Mouse (Mus musculus): ENCODE data around the gene Rbpj.
A peak's percentile ranks its signal among the peaks of the same experiment; 100 is the strongest.

The Rbpj gene

DNA sequence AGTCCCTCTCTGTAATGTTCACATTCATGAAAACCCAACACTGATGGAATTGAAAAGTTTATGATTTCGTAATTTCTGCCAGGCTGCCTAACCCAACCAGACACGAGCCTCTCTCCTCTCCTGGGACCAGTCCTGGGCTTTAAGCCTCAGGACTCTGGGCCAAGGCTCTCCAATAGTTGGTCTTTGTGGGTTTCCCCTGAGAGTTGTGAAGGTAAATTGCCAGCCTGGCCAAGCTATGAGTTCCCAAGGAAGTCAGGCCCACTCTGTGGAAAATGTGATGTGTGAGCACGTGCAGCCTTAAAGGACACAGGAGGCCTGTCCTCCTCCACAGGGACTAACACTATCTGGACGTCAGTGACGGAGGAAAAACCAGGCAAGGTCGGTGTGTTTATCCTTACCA is 85.4 kb downstream of the Rbpj start:
- DNase-seq (ENCODE audit: low read depth, low spot score), result no peak

- no peak for DNase-seq (ENCODE audit: low read depth, low spot score)
These were observed 86.0 kb downstream of the Rbpj start for GRCm38 (mm10) chr5:53551910-53552309.

GRCm38 (mm10) chr5:53553281-53553680 is 87.3 kb downstream of the Rbpj start:
- DNase-seq (ENCODE audit: low read depth, low spot score), result no peak

DNA sequence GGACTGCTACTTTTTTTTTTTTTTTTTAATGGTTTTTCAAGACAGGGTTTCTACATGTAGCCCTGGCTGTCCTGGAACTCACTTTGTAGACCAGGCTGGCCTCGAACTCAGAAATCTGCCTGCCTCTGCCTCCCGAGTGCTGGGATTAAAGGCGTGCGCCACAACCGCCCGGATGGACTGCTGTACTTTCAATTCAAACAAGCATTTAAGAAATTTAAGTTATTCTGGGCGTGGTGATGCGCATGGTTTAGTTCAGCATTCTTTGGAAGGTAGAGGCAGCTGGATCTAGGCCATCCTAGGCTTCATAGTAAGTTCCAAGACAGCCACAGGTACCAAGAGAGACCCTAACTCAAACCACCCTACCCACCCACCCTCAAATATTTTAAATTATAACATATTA is 88.2 kb downstream of the Rbpj start:
- DNase-seq (ENCODE audit: low read depth, low spot score), result no peak

GRCm38 (mm10) chr5:53554926-53555325 is 89.0 kb downstream of the Rbpj start:
- DNase-seq (ENCODE audit: low read depth, low spot score), result no peak

DNA sequence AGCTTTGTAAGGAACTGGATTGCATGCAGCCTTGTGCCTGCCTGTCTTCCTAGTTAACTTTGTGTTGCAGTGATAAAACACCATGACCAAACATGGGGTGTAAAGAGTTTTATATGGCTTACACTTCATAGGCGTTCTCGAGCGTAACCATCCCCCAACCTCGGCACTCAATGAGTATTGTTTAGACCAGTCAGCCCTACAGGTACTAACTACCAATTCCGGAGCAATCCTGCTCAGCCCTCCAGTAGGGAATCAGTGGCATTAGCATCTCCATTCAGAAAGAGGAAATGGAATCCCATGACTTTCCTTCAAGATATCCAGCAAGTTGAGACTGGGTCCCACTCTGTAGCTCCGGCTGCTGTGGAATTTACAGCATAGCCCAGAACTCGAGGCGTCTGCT is 89.5 kb downstream of the Rbpj start:
- no peak for DNase-seq (ENCODE audit: low read depth, low spot score)

DNA sequence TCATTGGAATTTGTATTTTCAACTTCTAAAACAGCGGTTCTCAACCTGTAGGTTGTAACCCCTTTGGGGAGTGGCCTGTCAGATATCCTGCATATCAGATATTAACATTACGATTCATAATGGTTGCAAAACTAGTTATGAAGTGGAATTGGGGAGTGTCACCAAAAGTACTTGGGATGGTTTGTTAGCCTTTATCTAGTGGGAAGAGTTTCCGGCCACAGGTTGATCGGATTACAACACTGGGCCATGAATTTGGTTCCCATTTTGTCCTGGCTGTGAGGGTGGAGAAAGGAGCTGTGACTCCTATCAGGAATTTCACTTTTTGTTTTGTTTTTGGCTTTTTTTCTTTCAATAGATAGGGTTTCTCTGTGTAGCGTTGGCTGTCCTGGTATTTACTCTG is 90.0 kb downstream of the Rbpj start:
- DNase-seq (ENCODE audit: low read depth, low spot score), result no peak

DNA sequence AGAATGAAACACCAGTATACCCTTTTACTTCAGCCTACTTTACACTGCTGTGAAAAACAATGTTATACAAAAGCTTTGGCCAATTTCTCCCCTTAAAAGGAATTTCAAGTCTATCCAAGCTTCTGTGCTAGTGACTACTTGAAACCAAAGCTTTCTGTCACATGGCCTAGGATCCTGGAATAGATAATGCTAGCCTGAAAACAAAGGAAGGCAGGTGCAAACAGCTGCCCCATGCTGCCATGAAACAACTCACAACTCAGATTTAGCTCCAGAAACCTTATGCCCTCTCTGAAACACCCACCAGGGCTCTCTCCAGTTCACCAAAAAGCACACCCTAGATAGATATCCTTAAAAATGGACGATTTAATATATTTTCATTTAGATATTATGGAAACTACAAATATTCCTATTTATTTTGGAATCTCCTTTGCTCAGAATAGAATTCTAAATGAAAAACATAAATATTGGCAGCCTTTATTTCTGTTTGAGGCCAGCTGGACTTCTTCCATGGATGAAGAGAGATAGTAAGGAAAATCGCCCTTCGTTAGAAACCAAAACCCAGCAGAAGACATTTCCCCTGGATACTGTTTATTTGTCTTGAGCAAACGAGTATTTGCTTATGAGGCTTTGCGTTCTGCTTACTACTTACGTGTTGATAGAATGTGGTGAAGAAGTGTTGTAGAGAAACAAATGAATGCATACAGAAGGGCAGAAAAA is 91.8 kb downstream of the Rbpj start:
- no peak for DNase-seq (ENCODE audit: low read depth, low spot score)

- no peak for DNase-seq (ENCODE audit: low read depth, low spot score)
These were observed 95.2 kb downstream of the Rbpj start for GRCm38 (mm10) chr5:53561160-53561559.

- DNase-seq (ENCODE audit: low read depth, low spot score), result no peak
These were observed 98.4 kb downstream of the Rbpj start for GRCm38 (mm10) chr5:53564309-53564708.

GRCm38 (mm10) chr5:53565213-53565794 is 99.4 kb downstream of the Rbpj start:
- no peak for DNase-seq (ENCODE audit: low read depth, low spot score)

- DNase-seq (ENCODE audit: low read depth, low spot score), result peak; percentile 51
These were observed 100.6 kb downstream of the Rbpj start for GRCm38 (mm10) chr5:53566485-53567083.

DNA sequence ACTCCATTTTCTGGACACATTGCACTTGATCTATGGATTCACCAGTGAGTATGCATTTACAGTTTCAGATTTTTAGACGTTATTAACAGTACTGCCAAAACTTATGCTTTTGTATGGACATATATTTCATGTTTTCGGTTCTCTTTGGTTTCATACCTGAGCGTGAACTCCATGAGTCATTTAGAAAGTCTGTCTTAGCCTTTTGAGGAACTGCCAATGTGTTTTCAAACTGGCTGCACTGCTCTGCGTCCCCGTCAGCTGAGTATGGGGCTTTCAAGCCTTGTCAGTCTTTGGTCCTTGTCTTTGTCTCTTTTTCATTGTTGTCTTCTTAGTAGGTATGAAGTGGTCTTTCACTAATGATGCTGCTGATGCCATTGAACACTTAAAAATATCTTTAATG is 106.5 kb downstream of the Rbpj start:
- DNase-seq (ENCODE audit: low read depth, low spot score), result peak; percentile 89

DNA sequence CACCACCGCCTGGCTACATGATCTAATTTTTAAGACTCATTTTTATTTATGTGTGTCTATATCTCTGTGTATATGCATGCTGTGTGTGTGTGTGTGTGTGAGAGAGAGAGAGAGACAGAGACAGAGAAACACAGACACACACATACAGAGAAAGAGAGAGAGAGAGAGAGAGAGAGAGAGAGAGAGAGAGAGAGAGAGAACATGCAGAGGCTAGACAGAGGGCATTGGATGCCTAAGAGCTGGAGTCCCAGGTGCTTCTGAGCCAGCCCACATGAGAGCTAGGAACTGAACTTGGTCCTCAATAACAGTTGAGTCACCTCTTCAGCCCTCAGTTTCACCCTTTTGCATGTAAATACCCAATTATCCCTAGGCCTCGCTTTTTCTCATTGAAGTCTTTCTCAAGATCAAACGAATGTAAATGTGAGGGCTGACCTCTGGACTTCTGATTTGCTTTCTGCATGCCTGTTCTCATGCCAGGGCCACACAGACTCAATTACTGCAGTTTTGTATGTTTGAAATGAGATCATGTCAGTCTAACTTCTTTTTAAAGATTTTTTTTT is 109.0 kb downstream of the Rbpj start:
- DNase-seq (ENCODE audit: low read depth, low spot score), result no peak

DNA sequence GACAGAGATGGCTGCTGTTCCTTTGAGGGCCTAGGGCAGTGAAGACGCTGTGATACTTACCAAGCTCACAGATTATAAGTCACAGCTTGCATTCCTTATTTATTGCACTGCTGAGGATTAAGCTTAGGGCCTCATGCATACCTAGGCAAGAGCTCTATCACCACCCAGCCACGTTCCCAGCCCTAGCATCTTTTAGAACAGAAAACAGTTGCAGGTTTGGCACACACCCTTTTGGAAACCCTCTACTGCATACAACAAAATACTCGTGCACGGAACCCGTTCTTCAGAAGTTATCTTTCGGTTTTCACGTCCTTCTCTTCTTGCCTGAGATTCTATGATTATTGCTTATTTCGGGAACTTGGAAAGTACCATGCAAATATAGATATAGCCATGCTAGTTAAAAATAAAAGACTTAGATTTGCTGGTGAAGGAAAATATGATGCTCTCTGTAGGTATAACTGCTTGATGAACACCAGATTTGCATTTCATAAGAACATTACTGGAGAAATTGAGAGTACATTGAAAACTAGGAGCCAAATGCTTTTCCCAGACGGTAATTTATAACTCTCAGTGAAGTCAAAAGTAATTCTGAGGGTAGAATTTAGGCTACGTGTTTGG is 111.4 kb downstream of the Rbpj start:
- DNase-seq (ENCODE audit: low read depth, low spot score), result no peak

GRCm38 (mm10) chr5:53584069-53584767 is 118.3 kb downstream of the Rbpj start:
- peak; percentile 39 for DNase-seq (ENCODE audit: low read depth, low spot score)

GRCm38 (mm10) chr5:53588421-53589171 is 122.6 kb downstream of the Rbpj start:
- DNase-seq (ENCODE audit: low read depth, low spot score), result peak; percentile 85

GRCm38 (mm10) chr5:53589172-53589960 is 123.4 kb downstream of the Rbpj start:
- DNase-seq (ENCODE audit: low read depth, low spot score), result peak; percentile 97

GRCm38 (mm10) chr5:53590179-53590765 is 124.3 kb downstream of the Rbpj start:
- peak; percentile 92 for DNase-seq (ENCODE audit: low read depth, low spot score)
